In the genomic region with DNA sequence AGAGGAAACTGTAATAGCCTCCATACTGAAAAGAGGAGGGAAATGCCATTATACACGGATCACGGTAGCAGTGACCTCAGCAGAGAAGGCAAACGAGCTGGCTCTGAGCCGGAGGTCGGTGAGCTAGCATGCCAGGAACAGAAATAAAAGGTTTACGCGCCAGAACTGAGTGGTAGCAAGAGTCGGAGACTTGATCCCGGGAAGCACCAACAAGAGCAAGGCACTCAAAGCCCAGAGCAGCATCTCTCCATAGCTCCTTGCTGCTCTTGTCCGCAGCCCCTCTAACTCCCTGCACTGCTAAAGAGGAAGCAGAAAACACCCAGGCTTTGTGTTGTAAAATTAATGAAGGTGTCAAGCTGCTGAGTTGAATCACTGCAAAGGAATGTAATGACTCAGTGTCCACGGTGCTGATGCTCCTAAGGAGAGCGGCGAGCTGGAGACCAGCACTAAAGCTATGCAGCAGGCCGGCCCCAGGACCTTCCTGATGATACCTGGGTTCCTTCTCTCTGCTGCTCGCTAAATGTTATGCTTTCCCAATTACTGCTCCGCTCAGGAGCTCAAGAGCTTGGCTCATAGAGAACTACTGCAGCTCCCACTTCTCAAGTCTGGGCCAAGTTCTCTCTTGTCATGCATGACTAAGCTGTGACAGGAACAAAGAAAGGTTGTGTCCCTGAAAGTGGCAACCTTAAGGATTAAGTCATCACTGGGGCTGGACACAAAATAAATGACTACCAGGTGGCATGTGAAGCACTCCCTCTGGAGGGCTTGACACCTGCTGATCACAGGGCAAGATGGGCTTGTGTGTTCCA, we compare ENCODE assay signal across 8 mouse cellular contexts. TPM values are rescaled to one million over a fixed set of nuclear protein-coding genes. Genes with fewer than 3 reads are reported as not detected.
DNase-seq lines count a peak whose midpoint lies in the region; ATAC-seq lines count a peak whose summit lies in the region.

No protein-coding gene starts in this region.

- H3K9me3 ChIP-seq in forebrain, embryonic 11.5 days (ENCODE audit: control insufficient read depth, low read length) = no peaks in the 10 kb centered on the region
- H3K9me3 ChIP-seq in forebrain, embryonic 16.5 days (ENCODE audit: control insufficient read depth, low read length) = no peaks in the 10 kb centered on the region
- H3K9me3 ChIP-seq in embryonic facial prominence, embryonic 12.5 days = no peaks in the 10 kb centered on the region
- no peaks in the 10 kb centered on the region for H3K9me3 ChIP-seq in hindbrain, embryonic 14.5 days (ENCODE audit: control insufficient read depth, low read length)
- H3K9me3 ChIP-seq in liver, embryonic 12.5 days (replicated peaks) = no peaks in the 10 kb centered on the region
- H3K9me3 ChIP-seq in neural tube, embryonic 12.5 days = no peaks in the 10 kb centered on the region

- 0 out of 2 replicates have a peak overlapping the region, but pooled peaks have one; percentile 15 for H3K4me2 ChIP-seq in forebrain, embryonic 11.5 days (ENCODE audit: low read depth, low read length, severe bottlenecking)
- no peak overlapping the region for H3K4me2 ChIP-seq in forebrain, embryonic 16.5 days (ENCODE audit: low read length)
- H3K4me2 ChIP-seq in embryonic facial prominence, embryonic 12.5 days (replicated peaks) = peak overlapping the region; percentile 1; the same call in 1 of the 2 replicates
- H3K4me2 ChIP-seq in hindbrain, embryonic 14.5 days (replicated peaks) = peak overlapping the region; percentile 23
- H3K4me2 ChIP-seq in liver, embryonic 12.5 days = 0 out of 2 replicates have a peak overlapping the region, but pooled peaks have one; percentile 3
- H3K4me2 ChIP-seq in neural tube, embryonic 12.5 days (replicated peaks) = peak overlapping the region; percentile 40

- peak; percentile 54 for DNase-seq in forebrain, embryonic 11.5 days (ENCODE audit: low spot score)
- DNase-seq in hindbrain, embryonic 14.5 days (ENCODE audit: low spot score) = no peak
- no peak for DNase-seq in right cerebral cortex, postnatal 25 days
- no peak for DNase-seq in frontal cortex, postnatal 14 days (ENCODE audit: low spot score in 2 of 2)

- no peaks in the 10 kb centered on the region for H3K36me3 ChIP-seq in forebrain, embryonic 11.5 days (ENCODE audit: control insufficient read depth, insufficient read depth, low read length)
- H3K36me3 ChIP-seq in forebrain, embryonic 16.5 days (ENCODE audit: control insufficient read depth, insufficient read depth) = no peaks in the 10 kb centered on the region
- no peaks in the 10 kb centered on the region for H3K36me3 ChIP-seq in embryonic facial prominence, embryonic 12.5 days
- H3K36me3 ChIP-seq in hindbrain, embryonic 14.5 days (replicated peaks; ENCODE audit: control insufficient read depth, insufficient read depth) = no peaks in the 10 kb centered on the region
- no peaks in the 10 kb centered on the region for H3K36me3 ChIP-seq in liver, embryonic 12.5 days
- no peaks in the 10 kb centered on the region for H3K36me3 ChIP-seq in neural tube, embryonic 12.5 days

- H3K9ac ChIP-seq in forebrain, embryonic 11.5 days (ENCODE audit: low read length) = no peak overlapping the region
- no peak overlapping the region for H3K9ac ChIP-seq in forebrain, embryonic 16.5 days (replicated peaks; ENCODE audit: low read depth, low read length)
- no peak overlapping the region for H3K9ac ChIP-seq in embryonic facial prominence, embryonic 12.5 days
- no peak overlapping the region; the same call in 1 of the 2 replicates for H3K9ac ChIP-seq in hindbrain, embryonic 14.5 days
- H3K9ac ChIP-seq in liver, embryonic 12.5 days = no peak overlapping the region
- H3K9ac ChIP-seq in neural tube, embryonic 12.5 days = 0 out of 2 replicates have a peak overlapping the region, but pooled peaks have one; percentile 47

- 6% methylated on average over 16 of the region's 16 CpGs for WGBS in forebrain, embryonic 11.5 days
- WGBS in forebrain, embryonic 16.5 days = 5% methylated on average over 16 of the region's 16 CpGs
- 6% methylated on average over 16 of the region's 16 CpGs for WGBS in embryonic facial prominence, embryonic 12.5 days
- WGBS in hindbrain, embryonic 14.5 days = 5% methylated on average over 16 of the region's 16 CpGs
- whole genome bisulfite sequencing in liver, embryonic 12.5 days (ENCODE audit: insufficient replicate concordance) = 38% methylated on average over 16 of the region's 16 CpGs
- WGBS in neural tube, embryonic 12.5 days = 3% methylated on average over 16 of the region's 16 CpGs

- peak; percentile 30; the same call in 1 of the 2 replicates for ATAC-seq in forebrain, embryonic 11.5 days (replicated peaks; ENCODE audit: low FRiP score)
- ATAC-seq in forebrain, embryonic 16.5 days = no peak
- ATAC-seq in embryonic facial prominence, embryonic 12.5 days (ENCODE audit: insufficient number of reproducible peaks, insufficient read depth, low FRiP score, low TSS enrichment) = 0 out of 2 replicates have a peak, but pooled peaks have one; percentile 25
- no peak for ATAC-seq in hindbrain, embryonic 14.5 days (ENCODE audit: low FRiP score)
- ATAC-seq in liver, embryonic 12.5 days = no peak
- ATAC-seq in neural tube, embryonic 12.5 days (ENCODE audit: low FRiP score, low read depth) = peak; percentile 65; the same call in 1 of the 2 replicates

- peaks cover 16% of the 10 kb centered on the region for H3K4me1 ChIP-seq in forebrain, embryonic 11.5 days (replicated peaks; ENCODE audit: control insufficient read depth, insufficient read depth, low read length)
- H3K4me1 ChIP-seq in forebrain, embryonic 16.5 days (replicated peaks; ENCODE audit: control insufficient read depth, insufficient read depth, low read length) = peaks cover 20% of the 10 kb centered on the region
- H3K4me1 ChIP-seq in embryonic facial prominence, embryonic 12.5 days = peaks cover 32% of the 10 kb centered on the region
- H3K4me1 ChIP-seq in hindbrain, embryonic 14.5 days (replicated peaks; ENCODE audit: control insufficient read depth, insufficient read depth, low read length) = peaks cover 30% of the 10 kb centered on the region
- H3K4me1 ChIP-seq in liver, embryonic 12.5 days = peaks cover 39% of the 10 kb centered on the region
- H3K4me1 ChIP-seq in neural tube, embryonic 12.5 days = peaks cover 32% of the 10 kb centered on the region

- H3K4me3 ChIP-seq in forebrain, embryonic 11.5 days (ENCODE audit: low read depth, low read length) = no peak overlapping the region
- no peak overlapping the region for H3K4me3 ChIP-seq in forebrain, embryonic 16.5 days (replicated peaks; ENCODE audit: low read length)
- H3K4me3 ChIP-seq in embryonic facial prominence, embryonic 12.5 days = no peak overlapping the region
- H3K4me3 ChIP-seq in hindbrain, embryonic 14.5 days (replicated peaks; ENCODE audit: low read length) = no peak overlapping the region
- H3K4me3 ChIP-seq in liver, embryonic 12.5 days = no peak overlapping the region
- H3K4me3 ChIP-seq in neural tube, embryonic 12.5 days = no peak overlapping the region

- no peak overlapping the region for H3K27ac ChIP-seq in forebrain, embryonic 11.5 days (ENCODE audit: low read depth, low read length)
- no peak overlapping the region for H3K27ac ChIP-seq in forebrain, embryonic 16.5 days (ENCODE audit: low read length)
- H3K27ac ChIP-seq in embryonic facial prominence, embryonic 12.5 days = peak overlapping the region; percentile 30; the same call in 1 of the 2 replicates
- H3K27ac ChIP-seq in hindbrain, embryonic 14.5 days = peak overlapping the region; percentile 30; the same call in 1 of the 2 replicates
- H3K27ac ChIP-seq in liver, embryonic 12.5 days = no peak overlapping the region
- H3K27ac ChIP-seq in neural tube, embryonic 12.5 days = peak overlapping the region; percentile 12; the same call in 1 of the 2 replicates

- no peaks in the 10 kb centered on the region for H3K27me3 ChIP-seq in forebrain, embryonic 11.5 days (ENCODE audit: control insufficient read depth, insufficient read depth, low read length)
- no peaks in the 10 kb centered on the region for H3K27me3 ChIP-seq in forebrain, embryonic 16.5 days (replicated peaks; ENCODE audit: control insufficient read depth, insufficient read depth, low read length)
- H3K27me3 ChIP-seq in embryonic facial prominence, embryonic 12.5 days = 0 out of 2 replicates have a peak, but pooled peaks cover 6% of the 10 kb centered on the region
- H3K27me3 ChIP-seq in hindbrain, embryonic 14.5 days (ENCODE audit: control insufficient read depth, insufficient read depth, low read length) = peaks cover 4% of the 10 kb centered on the region; the same call in 1 of the 2 replicates
- H3K27me3 ChIP-seq in liver, embryonic 12.5 days (replicated peaks) = no peaks in the 10 kb centered on the region
- 0 out of 2 replicates have a peak, but pooled peaks cover 9% of the 10 kb centered on the region for H3K27me3 ChIP-seq in neural tube, embryonic 12.5 days (replicated peaks)

RNA-seq across cellular contexts. Expression of a gene that starts 50.1 kb away (rescaled TPM):
- polyA plus RNA-seq in forebrain, embryonic 11.5 days (2014; fragmentation: Nextera tagmentation; extraction: Ambion mirVana) = 43.5 TPM in 2 replicates
- 53.7 and 56.9 TPM in 2 replicates for polyA plus RNA-seq in forebrain, embryonic 16.5 days (2015; fragmentation: Nextera tagmentation; extraction: Ambion mirVana)
- 54.1 and 55.0 TPM in 2 replicates for polyA plus RNA-seq in embryonic facial prominence, embryonic 12.5 days (2016; fragmentation: Nextera tagmentation; extraction: Ambion mirVana)
- 46.7 and 47.0 TPM in 2 replicates for polyA plus RNA-seq in hindbrain, embryonic 14.5 days (2014; fragmentation: Nextera tagmentation; extraction: Ambion mirVana)
- 31.8 and 34.7 TPM in 2 replicates for polyA plus RNA-seq in liver, embryonic 12.5 days (2016; fragmentation: Nextera tagmentation; extraction: Ambion mirVana)
- 53.7 and 56.8 TPM in 2 replicates for polyA plus RNA-seq in neural tube, embryonic 12.5 days (2016; fragmentation: Nextera tagmentation; extraction: Ambion mirVana)

RNA-seq across cellular contexts. Expression of a gene that starts 54.4 kb away (rescaled TPM):
- 28.5 and 29.6 TPM in 2 replicates for polyA plus RNA-seq in forebrain, embryonic 11.5 days (2014; fragmentation: Nextera tagmentation; extraction: Ambion mirVana)
- polyA plus RNA-seq in forebrain, embryonic 16.5 days (2015; fragmentation: Nextera tagmentation; extraction: Ambion mirVana) = 24.0 and 26.3 TPM in 2 replicates
- polyA plus RNA-seq in embryonic facial prominence, embryonic 12.5 days (2016; fragmentation: Nextera tagmentation; extraction: Ambion mirVana) = 28.1 and 31.5 TPM in 2 replicates
- polyA plus RNA-seq in hindbrain, embryonic 14.5 days (2014; fragmentation: Nextera tagmentation; extraction: Ambion mirVana) = 20.1 and 20.8 TPM in 2 replicates
- polyA plus RNA-seq in liver, embryonic 12.5 days (2016; fragmentation: Nextera tagmentation; extraction: Ambion mirVana) = 24.4 and 25.3 TPM in 2 replicates
- 33.3 and 36.0 TPM in 2 replicates for polyA plus RNA-seq in neural tube, embryonic 12.5 days (2016; fragmentation: Nextera tagmentation; extraction: Ambion mirVana)

Comparison
In these comparisons a context has a peak if more than half of its experiments do, and no peak if none do; other contexts are left out.
1. ATAC-seq: peak in forebrain, embryonic 11.5 days (single experiment), embryonic facial prominence, embryonic 12.5 days (single experiment) and neural tube, embryonic 12.5 days (single experiment); none in forebrain, embryonic 16.5 days (single experiment), hindbrain, embryonic 14.5 days (single experiment) and liver, embryonic 12.5 days (single experiment).
2. H3K27ac ChIP-seq: peak in embryonic facial prominence, embryonic 12.5 days (single experiment), hindbrain, embryonic 14.5 days (single experiment) and neural tube, embryonic 12.5 days (single experiment); none in forebrain, embryonic 11.5 days (single experiment), forebrain, embryonic 16.5 days (single experiment) and liver, embryonic 12.5 days (single experiment).